Mouse (Mus musculus) urinary bladder, adult 2 months (tissue): ENCODE measurements around the gene Gm5128. TPM values are rescaled to one million over a fixed set of nuclear protein-coding genes. Genes with fewer than 3 reads are reported as not detected.
"Not testable (repeated sequence)": the region's sequence is repeated elsewhere in the genome, so short reads cannot be mapped to it uniquely, and the experiment has no call there.

ENCODE experiments used
- DNase-seq: peaks from one replicate; pipeline ENCODE4 v3.0.0; 2022; ENCODE audit warnings: low spot score
- polyA plus RNA-seq: library from polyadenylated mRNA; depleted of rRNA; stranded (reverse); fragments of >200 nt; gene quantifications from 2 replicates; pipeline ENCODE4 v1.2.3, GENCODE M21; 2012; rRNA removed

The Gm5128 gene
- polyA plus RNA-seq, result not detected in 2 replicates

- DNase-seq, result not testable (repeated sequence)
Observed at GRCm38 (mm10) chrX:135372984-135373383, at the start of gene Gm5128. Gene Gm5128 (plus strand): TSS chrX:135373284.

GRCm38 (mm10) chrX:135360685-135361084, 12.4 kb upstream of the Gm5128 start:
- not testable (repeated sequence) for DNase-seq

DNA sequence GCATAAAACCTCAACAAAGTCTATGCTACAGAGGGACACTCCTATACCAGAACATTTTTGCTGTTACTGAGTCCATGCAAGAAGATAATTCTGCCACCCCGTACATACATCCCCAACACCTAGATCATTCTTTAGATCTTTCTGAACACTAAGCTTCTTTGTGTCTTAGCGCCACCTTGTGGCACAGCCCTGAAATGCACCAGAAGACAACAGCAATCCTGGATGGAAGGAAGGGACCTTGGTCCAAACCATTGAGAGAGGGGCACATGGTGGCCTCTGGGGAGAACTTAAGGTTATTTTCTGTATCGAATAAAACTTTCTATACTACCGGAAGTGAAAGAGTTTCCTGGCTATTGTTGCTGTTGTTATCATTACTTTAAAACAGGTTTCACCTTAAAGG, 11.1 kb upstream of the Gm5128 start:
- DNase-seq, result not testable (repeated sequence)

GRCm38 (mm10) chrX:135403578-135403977, 30.5 kb downstream of the Gm5128 start:
- not testable (repeated sequence) for DNase-seq

- DNase-seq, result not testable (repeated sequence)
Observed at GRCm38 (mm10) chrX:135421203-135421602, 48.1 kb downstream of the Gm5128 start.

GRCm38 (mm10) chrX:135421824-135422223, 48.7 kb downstream of the Gm5128 start:
- DNase-seq, result not testable (repeated sequence)

GRCm38 (mm10) chrX:135422473-135422872, 49.4 kb downstream of the Gm5128 start:
- not testable (repeated sequence) for DNase-seq

Other genes starting within 250 kb of the Gm5128 start
- gene Gm15023, start 195.7 kb upstream of the Gm5128 start, polyA plus RNA-seq, result not detected in 2 replicates
- gene Tceal6, start 162.6 kb upstream of the Gm5128 start, polyA plus RNA-seq, result 0.91 and 1.0 TPM in 2 replicates
- gene Pramel3, start 71.0 kb upstream of the Gm5128 start, polyA plus RNA-seq, result not detected in 2 replicates
- gene Gm7903, start 60.6 kb downstream of the Gm5128 start, polyA plus RNA-seq, result not detected in 2 replicates
- gene AV320801, start 121.3 kb downstream of the Gm5128 start, polyA plus RNA-seq, result not detected in 2 replicates
- gene Nxf7, start 225.5 kb downstream of the Gm5128 start, polyA plus RNA-seq, result 0.22 and 0.34 TPM in 2 replicates